Mouse (Mus musculus): ENCODE measurements at regions not wholly inside any gene's neighbourhood (a gene's known extent, or its start where the extent isn't known, plus 50 kb on each side); places are given as distances from the start of the nearest gene placed in this dataset.

DNA sequence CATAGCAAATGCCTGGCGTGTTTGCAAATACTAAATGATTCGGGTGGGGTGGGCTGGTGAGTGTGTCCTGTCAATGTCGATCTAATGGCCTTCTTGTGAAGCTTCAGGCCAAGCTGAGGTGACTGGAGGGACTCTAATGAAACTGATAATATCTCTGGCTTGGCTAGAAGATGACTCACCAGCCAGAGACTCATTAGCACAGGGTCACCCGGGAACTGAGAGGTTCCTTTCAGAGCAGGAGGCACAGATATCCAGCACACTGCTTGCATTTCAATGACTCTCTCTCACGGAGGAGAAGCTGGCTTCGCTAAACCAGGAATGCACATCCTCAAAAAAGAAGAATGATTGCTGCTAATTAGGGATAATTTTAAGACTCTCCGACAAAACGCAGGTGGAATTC lies 349.8 kb downstream of the Lpin1 start:
- DNase-seq = no peak

DNA sequence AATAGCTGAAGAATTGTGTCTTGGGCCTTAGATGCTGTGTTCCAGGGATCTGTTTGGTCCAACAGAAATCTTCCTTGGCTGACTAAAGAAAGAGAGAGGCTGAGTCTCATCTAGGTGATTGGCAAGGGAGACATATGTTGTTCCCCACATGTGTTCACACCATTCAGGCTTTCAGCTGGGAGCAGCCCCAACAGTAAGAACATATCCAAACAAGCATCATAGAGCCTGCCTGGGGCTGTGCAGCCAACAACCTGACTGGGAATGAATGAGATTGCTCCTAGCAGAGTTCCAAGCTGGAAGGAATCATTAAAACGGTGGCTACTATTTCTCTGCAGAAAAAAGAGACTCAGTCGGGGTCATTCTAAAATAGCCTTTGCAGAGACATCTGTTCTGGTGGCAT lies 350.3 kb downstream of the Lpin1 start:
- DNase-seq = no peak

DNA sequence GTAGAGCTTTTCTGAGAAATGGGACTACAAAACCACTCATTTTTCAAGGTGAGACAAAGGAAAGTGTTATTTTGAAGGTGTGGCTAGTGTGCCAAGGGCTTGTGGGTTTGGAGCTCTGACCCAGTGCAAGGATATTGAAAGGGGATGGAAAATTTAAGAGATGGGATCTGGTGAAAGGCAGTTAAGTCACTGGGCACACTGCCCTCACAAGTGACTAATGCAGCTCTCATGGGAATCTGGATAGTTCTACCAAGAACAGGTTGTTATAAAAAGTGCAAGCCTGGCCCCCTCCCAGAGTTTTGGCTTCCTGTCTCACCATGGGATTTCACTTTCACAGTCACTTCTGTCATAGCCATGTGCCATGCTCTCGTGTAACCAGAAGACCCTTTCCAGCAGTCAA lies 360.1 kb downstream of the Lpin1 start:
- DNase-seq = no peak

DNA sequence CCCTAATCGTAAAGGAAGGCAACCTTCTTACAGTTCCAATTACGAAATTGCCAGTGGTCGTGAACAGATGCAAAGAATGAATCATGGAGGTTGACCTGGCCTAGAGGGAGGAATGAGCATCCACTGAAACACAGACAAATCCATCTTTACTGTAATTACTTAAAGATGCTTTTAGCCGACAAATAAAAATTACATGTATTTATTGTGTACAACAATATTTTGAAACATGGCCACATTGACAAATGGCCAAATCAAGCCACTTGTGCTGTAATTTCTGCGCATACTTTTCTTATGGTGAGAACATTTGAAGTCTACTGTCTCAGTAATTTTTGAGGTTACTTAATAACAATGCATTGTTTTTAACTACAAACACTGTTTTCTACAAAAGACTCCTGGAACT lies 360.7 kb downstream of the Lpin1 start:
- no peak for DNase-seq

DNA sequence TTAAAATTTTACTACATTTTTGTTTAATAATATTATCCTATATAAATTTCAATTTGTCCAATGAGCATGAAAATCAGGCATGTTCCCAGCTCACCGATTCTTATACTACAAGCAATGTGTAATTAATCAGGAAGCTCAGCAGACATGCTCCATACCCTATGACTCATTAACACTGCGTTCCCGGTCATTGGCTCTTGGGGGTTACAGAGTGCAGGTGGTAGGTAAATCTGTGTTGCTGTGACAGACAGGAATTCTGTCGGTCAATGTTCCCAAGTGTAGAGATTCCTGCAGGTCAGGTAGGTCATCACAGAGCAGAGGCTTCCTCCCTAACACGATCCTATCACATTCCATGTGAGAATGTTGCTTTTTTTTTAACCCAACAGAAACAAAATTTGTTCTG lies 371.0 kb downstream of the Lpin1 start:
- no peak for DNase-seq

DNA sequence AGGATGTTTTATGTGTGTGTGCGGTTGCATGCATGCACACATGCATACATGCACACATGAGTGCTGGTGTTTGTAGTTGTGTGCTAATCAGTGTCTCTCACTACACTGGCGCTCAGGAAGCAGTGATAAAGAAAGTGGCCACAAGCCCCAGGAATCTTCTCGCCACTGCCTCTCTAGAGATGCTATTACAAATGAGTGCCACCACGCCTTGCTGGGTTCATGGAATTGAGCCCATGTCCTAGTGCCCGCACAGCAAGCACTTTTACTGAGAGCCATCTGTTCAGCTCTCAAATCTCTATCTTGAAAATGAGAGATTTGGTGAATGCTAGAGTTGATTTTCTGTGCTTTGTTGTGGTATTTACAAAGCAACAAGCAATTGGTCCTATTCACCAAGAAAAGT lies 373.3 kb downstream of the Lpin1 start:
- no peak for DNase-seq

DNA sequence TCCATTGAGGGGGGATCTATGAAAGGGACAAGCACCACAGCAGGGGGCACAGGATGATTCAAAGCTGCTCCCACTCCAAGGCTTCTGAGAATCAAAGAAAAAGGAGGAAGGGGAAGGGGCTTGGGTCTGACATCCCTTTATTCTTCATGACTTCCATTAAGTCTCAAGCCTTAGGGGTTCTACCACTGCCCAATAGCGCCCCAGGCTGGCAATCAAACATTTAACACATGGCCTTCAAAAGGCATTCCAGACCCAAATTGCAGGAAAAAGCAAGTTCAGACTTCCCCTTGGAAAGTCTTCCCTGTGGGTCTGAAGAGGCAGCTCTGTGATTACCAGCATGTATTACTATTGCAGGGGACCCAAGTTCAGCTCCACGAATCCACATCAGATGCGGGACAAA lies 377.2 kb downstream of the Lpin1 start:
- peak; percentile 13 for DNase-seq

DNA sequence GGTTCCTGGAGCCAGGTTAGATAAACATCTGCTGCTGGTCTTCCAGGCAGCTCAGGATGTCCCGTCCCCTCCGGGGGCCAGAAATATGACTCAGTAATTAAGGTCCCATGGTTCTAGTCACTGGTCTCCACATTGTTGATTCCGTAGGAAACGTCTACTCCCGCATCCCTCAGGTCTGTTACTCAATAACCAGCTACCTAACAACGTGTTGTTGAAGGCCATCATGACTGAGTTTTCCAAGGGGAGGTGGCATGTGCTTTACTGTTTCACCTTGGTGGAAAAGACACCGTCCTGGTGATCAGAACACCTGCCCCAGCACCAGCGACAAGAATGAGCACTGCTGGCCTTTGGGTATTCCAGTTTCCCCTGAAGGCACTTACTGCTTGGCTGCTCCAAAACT lies 377.9 kb downstream of the Lpin1 start:
- no peak for DNase-seq

DNA sequence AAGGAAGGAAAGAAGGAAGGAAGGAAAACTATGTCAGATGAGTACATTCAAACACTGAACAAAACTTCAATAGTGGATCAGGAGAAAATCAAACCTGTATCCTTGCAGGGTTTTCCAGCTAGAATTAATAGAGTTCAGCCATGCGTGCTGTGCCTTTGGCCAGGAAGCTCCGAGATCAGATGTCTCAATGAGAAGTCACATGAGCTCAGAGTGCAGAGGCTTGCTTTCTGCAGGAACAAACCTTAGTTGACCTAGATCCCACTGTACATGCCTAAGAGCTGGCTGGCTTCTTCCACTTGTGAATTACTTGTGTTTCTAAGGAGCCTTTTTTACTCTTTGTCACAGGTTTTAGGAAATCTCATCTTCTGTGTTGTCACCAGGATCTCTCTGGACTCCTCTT lies 378.7 kb downstream of the Lpin1 start:
- DNase-seq = no peak

DNA sequence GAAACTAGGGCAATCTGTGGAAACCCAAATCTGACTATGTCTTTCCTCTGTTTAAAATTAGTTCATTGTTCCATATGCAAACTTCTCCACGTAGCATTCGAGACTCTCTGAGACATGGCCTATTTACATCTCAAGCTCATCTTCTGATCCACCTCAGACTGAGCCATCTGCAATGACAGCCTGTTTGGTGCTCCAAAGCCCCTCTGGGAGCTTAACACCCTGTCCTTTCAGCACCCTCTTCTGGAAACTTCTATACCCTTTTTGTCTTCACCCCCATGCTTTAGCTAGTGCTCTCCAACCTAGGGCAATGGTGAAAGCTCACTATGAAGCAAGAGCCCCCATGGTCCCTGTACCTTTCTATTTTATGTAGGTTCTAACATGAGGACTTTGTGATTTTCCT lies 379.7 kb downstream of the Lpin1 start:
- peak; percentile 33 for DNase-seq

DNA sequence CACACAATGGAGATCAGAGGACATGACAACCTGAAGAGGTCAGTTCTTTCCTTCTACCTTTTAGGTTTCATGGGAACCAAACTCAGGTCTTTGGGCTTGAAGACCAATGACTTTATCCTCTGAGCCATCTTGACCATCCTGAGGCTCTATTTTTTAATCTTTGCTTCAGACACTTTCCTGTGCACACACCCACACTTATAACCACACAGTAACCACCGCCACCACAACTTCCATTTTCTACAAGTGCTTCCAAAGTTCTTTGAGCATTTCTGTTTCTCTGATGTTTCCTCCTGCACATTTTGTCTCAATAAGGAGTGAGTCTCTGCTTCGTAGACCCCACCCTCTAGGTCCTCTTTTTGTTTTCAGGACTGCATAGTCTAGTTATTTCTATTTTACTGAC lies 385.3 kb downstream of the Lpin1 start:
- DNase-seq = no peak

DNA sequence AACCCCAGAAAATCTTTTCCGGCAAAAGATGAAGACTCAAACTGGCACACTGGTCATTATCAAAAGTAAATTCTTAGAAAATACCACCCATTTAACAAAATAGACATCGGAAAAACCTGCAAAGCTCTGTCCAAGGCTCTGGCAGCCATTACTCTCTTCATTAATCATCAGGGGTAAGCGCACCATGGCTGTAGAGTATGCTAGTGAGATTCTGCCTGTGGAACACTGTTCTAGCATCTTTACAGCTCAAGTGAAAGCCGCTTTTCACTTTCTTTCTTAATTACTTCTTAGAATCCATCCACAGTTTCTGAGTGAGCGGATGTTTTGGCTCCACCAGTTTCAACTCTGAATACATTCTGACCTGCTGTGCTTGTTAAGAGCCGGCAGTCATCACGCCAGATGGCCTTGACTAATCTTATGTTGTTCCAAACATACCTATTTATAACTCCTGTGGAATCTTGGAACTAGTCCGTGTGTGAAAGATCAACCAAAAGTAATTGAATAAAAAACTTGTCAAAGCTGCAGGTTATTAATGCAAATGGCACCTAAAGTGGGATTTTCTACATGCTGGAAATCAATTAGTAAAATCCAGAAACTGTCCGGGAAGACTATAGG lies 387.8 kb downstream of the Lpin1 start:
- no peak for DNase-seq

DNA sequence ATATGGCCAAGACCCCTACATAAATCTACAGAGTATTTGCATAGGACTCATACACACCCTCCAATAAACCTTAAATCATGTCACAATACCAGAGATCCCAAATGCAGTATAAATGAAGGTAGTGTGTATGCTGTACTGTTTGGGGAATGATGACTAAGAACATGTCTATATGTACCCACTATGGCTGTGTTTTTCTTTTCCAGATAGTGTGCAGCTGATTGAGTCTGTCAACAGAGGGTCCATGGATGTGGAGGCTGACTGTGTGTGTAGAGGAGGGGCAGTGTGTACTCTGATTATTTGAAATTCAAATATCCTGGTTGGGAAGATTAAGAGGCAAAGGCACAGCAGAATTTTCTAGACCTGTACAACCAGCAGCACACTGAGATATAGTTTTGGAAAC lies 388.6 kb downstream of the Lpin1 start:
- DNase-seq = no peak

DNA sequence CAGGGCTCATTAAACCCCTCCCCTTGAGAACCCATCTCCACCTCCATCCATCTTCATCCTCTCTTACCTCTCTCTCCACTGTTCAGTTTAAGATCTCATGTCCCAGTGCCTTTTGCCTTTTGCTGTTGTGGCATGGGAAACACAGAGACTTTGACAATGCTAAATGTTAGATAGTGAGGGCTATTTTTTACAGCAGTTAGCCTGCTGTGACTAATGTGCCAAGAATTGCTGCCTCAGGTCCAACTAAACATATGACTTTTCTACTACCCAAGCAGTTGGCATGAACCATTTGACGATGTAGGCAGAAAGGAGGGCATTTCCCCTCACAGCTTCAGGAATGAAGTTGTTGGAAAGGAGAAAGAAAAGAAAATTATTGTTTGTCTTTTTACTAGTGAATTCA lies 389.6 kb downstream of the Lpin1 start:
- DNase-seq = no peak

DNA sequence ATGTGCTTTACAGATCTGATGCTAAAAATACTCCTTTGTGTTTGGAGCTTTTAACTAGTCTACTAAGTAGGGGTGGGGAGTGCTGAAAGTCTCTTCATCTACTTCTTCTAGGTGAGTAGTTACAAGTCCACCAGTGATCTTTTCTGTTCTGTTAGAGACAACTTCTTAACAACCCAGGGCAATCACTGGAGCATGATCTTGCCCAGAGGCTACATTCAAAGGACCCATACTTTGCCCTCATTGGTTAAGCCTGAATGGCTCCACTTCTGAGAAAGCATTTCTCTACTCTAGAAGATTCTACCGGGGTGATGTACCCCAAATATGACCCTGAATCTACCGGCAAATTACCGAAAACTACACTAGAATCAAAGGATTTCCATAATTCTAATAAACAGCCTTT lies 390.2 kb downstream of the Lpin1 start:
- no peak for DNase-seq

DNA sequence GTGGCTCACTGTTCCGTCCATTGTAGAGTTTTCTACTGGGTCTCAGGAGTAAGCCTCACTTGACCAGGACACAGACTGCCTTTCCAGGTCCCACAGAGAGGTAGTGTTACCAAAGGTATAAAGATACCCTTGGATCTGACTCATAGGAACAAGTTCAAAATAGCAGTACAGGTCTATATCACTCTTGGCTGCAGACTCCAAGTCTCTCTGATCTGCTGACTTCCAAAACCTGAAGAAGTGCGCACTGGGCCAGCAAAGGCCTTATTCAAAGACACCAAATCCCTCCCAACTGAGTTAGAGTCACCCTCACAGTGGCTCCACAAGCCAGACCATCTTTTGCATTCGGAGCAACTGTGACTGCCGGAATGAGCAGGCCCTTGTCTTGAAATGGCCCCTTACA lies 391.9 kb downstream of the Lpin1 start:
- DNase-seq = no peak

DNA sequence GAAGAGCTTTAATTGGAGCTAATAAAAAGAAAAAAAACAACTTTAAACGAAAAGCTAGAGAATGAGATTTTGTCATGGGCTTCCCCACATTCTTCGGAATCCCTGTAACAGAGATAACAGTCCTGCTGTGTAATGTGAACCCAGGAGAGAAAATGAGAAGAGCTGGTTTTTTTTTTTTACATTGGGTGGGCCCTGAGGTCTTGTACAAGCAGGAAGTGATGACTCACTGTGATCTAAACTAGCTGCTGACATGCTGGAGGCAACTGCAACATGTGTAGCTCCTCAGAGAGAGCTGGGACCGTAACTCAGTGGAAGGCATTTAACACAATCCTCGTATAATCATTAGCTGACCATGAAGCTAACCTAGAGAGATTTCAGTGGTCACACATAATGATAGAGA lies 393.8 kb upstream of the Trib2 start:
- DNase-seq = no peak

DNA sequence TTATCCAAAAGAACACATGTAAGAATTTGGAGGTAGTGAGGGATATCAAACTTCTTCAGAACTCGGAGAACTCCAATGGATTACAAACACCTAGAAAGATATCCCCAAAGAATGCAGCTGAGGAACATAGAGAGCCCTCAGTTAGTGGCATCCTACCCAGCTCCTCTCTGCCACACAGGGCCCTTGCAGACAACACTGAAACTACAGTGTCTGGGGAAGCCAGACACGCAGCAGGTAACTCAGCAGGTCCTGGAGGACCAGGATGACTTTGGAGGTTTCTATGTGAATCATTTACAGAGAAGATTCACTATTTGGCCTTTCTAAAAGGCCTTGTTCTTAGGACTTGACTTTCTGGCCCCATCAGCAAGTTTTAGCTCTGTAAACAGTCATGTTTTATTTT lies 393.4 kb upstream of the Trib2 start:
- DNase-seq = no peak

DNA sequence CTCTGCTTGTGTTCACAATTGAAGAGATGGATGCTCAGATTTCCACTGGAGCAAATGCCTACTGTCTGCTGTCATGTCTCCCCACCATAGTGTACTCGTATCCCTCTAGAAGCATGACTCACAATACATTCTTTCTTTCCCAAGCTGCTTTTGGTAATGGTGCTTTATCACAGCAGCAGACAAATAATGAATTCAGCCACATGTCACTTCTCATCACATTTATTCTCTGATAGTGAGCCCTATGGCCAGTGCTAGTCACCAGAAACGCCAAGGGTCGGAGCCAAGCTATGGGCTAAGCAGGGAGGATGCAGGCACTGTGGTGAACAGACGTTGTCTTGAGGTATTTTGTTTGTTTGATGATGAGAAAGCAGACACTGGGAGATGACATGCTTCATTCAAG lies 388.2 kb upstream of the Trib2 start:
- no peak for DNase-seq

DNA sequence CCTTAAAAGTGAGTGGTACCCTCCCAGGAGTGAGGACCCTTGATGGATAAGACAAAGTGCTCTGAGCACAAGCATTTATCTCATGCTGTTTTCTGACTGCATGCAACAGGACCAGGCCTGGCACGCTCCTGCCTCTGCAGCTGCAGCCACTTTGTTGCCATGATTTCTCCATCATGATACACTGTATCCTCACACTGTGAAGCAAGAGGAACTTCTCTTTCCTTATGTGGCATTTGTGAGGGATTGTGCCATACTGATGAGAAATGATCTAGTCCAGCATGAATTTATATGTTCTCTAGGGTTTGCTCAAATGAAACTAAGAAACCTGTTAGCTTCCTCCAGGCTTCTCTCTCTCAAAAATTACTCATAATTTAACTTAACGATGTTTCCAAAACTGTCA lies 380.2 kb upstream of the Trib2 start:
- DNase-seq = no peak

DNA sequence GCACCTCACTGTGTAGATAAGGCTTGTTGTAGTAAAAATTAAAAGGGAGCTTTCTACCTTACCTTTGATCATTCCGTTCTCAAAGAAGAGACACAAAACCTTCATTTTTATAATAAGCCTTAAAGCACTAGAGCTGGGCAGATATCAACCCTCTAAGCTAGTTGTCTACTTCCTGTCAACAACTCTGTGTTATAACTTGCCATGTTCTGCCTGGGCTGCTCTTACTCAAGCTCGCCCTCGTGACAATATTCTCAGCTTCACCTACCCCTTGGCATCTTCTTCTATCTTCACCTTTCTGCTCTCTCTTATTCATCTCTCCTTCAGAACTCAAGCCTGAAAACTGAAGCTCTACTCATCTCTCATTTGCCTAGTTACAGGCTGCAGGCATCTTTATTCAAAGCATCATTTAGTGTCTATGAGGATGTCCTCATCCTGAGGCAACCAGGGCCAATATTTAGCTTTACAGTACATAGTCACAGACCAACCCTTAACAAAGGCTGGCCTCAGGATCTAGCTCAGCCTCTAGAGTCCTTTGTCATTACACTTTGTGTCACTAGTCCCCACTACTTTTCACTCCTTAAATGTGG lies 375.2 kb upstream of the Trib2 start:
- no peak for DNase-seq

DNA sequence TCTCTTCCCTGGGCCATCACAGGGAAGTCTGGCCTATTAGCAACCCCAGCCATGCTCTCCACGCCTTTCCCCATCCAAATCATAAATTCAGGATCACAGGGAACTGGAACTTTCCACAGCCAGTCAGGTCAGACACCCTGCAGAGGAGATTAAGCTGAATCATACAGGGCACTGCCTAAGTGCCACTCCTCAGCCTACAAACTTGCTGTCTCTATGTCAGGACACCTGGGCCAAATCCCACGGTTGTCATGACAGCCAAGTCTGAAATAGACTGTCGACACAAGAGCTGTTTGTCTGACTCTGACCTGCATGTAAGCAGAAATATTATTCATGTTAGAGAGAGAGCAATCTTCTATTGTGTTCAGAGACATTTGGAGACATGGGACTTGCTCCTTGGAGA lies 374.0 kb upstream of the Trib2 start:
- DNase-seq = peak; percentile 25

DNA sequence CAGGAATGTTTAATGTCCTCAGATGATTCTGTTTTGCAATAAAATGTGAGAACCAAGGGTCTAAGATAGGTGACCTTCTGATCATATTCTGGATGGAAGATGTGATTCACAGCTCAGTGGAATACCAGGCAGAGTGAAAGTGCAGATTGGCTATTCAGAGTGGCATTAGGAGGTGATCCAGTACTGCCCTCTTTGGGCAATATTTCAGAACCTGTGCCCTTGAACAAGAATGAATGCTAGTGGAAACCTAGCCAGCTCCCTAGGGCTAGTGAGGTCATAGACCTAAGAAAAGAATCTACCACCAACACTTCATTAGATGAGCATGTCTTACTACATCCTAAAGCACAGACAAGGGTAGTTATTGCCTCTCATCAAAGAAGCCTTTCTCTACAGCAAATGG lies 372.7 kb upstream of the Trib2 start:
- no peak for DNase-seq

DNA sequence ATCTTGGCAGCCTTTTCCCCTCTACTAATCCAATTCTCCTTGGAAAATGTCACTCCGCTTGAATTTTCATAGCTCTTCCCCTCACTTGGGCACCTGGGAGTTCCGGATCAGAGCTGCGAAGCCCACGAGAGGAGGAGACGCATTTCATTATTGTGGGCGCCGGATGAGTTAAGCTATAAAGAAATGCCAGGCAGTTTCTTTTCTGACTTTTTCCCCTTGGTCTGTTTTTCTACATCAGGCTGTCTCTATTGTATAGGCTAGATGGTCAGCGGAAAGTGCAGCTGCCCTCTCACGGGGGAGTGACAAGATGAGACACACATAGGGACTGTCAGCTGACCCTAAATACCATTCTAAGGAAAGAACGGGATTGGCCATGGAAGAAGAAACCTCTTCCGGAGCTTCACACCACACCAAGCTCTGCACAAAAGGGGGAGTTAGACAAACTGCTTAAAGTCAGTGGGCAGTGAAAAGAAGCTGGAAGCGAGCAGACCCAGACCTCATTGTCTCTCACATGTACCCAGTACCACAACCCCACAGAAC lies 369.3 kb upstream of the Trib2 start:
- peak; percentile 15 for DNase-seq

DNA sequence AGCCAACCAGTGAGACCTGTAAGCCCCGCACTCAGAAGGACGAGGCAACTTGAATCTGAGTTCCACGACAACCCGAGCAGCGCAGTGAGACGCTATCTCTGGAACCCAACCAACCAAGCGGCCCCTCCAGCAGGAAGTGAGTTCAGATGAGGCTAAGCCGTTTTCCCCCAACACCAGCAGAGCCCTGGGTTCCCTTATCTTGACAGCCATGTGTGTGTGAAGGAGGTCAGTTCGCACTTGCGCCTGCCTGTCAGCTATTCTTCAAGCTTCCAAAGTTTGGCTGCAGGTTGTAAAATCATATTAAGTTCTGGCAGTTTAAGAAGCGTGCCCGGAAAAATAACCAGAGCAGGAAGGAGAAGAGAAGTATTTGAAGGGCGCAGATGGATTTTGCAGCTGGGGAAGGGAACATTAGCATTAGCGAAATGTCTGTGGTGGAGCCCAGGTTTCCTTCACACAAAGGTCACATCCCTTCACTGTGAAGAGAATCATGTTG lies 368.8 kb upstream of the Trib2 start:
- DNase-seq = peak; percentile 71

Data from thymus, postnatal 4 days (tissue).